Mouse (Mus musculus) bone marrow macrophage, adult 2 months (primary cell): ENCODE measurements around the gene Nnmt. TPM values are rescaled to one million over a fixed set of nuclear protein-coding genes. Genes with fewer than 3 reads are reported as not detected.
A peak's percentile ranks its signal among the peaks of the same experiment; 100 is the strongest.

ENCODE experiments used
- H3K27ac ChIP-seq: 2 replicates; pipeline ENCODE4 v1.5.1; 2012; ENCODE audit warnings: low read depth, low read length; ENCODE audit not compliant: insufficient read depth
- H3K4me1 ChIP-seq: 2 replicates; pipeline ENCODE4 v1.6.1; 2012; ENCODE audit warnings: low read length; ENCODE audit not compliant: control insufficient read depth, insufficient read depth
- H3K4me3 ChIP-seq: 2 replicates; pipeline ENCODE4 v1.5.1; 2012; ENCODE audit warnings: mild to moderate bottlenecking, low read length, moderate library complexity; ENCODE audit not compliant: insufficient read depth
- CTCF ChIP-seq: IDR thresholded peaks from 2 replicates; pipeline ENCODE4 v1.5.1; 2012; ENCODE audit warnings: low read depth, mild to moderate bottlenecking, low read length, moderate library complexity
- POLR2A ChIP-seq: IDR thresholded peaks from 2 replicates; pipeline ENCODE4 v1.6.1; 2012; ENCODE audit warnings: mild to moderate bottlenecking, low read depth, low read length, borderline replicate concordance
- polyA plus RNA-seq: library from polyadenylated mRNA; stranded (reverse); fragments of >200 nt; gene quantifications from 2 replicates; pipeline ENCODE4 v1.2.4, GENCODE M21; 2012; ENCODE audit not compliant: missing spikeins, insufficient read depth, insufficient read length

Gene Nnmt
- polyA plus RNA-seq, 1 experiment: 0.80 TPM

DNA sequence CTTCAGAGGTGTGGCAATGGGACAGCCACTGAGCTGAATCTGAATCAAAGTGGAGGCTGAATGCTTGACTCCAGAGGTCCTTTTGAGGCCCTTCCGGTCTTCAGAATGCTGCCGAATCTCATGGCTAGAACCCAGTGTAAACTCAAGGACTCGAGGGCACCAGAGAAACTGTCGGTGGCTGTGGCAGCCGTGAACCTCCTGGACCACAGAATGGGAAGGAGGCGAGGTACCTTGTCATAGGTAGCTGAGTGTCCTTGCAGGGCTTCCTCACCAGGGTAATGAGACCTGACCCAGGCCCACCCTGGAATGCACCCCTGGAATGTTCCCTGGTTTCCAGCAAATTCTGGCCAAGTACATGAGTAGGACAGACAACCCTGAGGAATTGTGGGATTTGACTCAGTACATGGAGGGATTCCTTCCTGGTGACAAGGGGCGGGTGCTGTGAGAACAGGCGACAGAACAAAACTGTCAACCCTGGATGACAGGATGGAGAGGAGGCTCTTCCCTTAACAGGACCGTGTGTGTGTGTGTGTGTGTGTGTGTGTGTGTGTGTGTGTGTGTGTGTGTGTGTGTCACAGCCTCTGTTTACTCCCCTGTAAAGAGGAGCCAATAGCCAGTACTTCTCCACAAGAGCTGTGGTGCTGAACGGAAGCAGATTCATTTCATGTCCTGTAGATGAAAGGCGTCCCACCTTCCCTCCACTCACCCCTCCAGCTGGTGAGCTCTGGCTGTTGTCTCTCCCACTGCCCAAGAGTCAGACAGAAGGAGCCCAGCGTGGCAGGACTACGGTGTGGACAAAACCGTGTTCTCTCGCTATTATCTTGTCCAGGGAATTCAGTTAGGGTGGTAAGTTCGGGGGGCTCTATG, 42.1 kb upstream of the Nnmt start:
- H3K4me1 ChIP-seq: no peaks in the 10 kb centered on the region
- no peak overlapping the region for H3K4me3 ChIP-seq
- no peak overlapping the region for H3K27ac ChIP-seq
- TF ChIP-seq POLR2A (no peak), CTCF (no peak)

DNA sequence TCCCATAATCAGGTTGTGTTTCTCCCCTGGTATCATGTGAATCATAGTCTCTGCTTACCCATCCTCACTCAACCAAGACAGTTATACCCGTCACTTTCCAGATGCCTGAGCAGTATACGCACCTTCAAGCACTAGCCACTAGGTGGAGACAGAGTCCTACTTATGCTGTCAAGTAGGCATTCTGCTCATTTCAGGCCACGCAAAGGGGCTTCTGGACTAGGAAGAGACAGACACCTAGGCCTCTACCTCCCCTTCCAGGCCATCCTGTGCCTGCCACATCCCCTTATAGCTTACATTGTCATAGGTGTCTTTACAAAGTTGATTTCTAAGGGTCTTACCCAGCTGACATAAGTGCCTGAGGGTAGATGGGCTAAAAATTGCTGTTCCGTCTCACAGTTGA, 41.3 kb upstream of the Nnmt start:
- no peaks in the 10 kb centered on the region for H3K4me1 ChIP-seq
- TF ChIP-seq POLR2A (no peak), CTCF (peak; percentile 89)
- no peak overlapping the region for H3K27ac ChIP-seq
- H3K4me3 ChIP-seq: no peak overlapping the region

DNA sequence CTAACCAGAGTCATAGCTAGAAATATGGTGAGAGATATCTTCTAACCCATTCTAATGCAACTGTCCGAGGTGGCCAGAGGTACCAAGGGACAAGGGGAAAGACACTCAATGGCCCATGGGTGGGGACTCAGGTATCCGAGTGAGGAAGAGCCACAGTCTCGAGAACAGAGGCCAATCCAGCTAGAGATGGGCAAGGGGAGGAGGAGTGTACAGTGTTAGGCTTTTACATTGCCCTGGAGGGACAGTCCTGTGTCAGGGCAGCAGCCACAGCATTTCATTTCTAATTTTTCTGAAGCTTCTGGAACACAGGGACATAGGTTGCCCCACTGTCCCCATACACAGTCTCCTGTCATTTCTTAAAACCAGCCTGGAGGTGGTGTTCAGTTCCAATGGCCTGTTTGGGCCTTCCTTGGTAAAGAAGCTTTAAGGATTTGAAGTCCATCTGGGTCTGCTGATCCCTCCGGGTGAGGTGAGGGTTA, 40.7 kb upstream of the Nnmt start:
- TF ChIP-seq CTCF (no peak), POLR2A (no peak)
- Histone ChIP-seq H3K4me3 (no peak overlapping the region), H3K27ac (no peak overlapping the region), H3K4me1 (no peaks in the 10 kb centered on the region)

DNA sequence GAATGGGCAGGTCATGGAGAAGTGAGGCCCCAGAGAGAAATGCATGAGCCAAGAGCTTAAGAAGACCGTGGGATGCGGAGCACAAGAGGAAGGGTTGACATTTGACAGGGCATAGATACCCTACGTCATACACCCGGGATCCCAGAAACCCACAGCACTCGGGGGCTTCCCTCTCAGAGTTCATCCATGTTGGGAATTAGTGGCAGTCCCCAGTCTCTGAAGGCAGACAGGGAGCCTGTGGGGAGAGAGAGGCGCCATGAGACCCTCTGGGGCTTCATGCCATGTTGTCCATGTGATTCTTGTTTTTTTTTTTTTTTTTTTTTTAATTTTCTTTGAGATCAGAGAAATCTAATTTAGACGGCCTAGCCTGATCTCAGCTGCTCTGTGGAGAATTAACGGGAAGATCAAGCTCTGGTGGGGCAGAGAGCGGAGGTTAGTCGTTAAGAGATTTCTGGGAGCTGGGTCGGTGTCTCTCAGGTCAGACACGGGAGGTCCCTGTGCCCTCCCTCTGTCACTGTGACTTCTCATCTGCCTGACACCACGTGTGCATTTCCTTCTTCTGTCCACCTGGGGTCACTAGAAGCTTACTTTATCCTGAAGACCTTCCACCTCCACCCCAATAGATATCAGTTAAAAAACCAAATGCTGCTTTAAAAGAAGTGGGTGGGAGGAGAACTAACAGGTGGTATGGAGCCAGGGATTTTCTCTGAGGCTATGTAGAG, 40.1 kb upstream of the Nnmt start:
- Histone ChIP-seq H3K27ac (no peak overlapping the region), H3K4me3 (no peak overlapping the region), H3K4me1 (no peaks in the 10 kb centered on the region)
- no peak for TF ChIP-seq CTCF
- no peak for TF ChIP-seq POLR2A

DNA sequence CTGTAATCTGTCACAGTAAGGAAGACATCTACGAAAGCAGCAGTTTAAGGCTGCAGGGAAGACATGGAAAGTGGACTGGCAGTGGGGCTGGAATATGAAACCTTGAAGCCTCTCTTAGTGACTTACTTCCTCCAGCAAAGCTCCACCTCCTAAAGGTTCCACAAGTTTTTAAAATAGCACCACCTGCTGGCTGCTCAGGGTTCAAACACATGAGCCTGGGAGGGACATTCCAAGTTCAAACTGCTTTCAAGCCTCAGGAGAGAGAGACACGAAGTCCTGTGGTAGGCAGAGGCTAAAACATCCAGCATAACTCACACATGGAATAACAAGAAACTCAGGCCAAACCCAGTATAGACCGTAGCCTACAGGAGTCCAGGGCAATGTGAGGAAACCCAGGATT, 39.4 kb upstream of the Nnmt start:
- Histone ChIP-seq H3K27ac (no peak overlapping the region), H3K4me3 (no peak overlapping the region), H3K4me1 (no peaks in the 10 kb centered on the region)
- TF ChIP-seq CTCF: no peak
- TF ChIP-seq POLR2A: no peak

DNA sequence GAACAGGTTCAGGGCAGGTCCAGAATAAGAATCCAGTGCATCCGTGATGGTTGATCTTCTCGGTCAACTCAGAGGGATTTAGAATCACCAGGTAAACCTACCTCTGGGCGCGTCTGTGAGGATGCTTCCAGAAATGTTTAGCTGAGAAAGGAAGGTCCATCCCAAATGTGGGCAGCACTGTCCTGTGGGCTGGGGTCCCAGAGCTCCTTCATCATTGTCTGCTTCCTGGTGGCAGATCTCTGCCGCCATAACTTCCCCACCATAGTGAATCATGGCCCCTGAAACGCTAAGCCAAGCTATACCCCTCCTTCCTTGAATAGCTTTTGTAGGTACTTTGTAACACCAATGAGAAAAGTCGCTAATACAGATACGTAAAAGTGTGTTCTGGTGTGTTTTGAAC, 36.7 kb upstream of the Nnmt start:
- TF ChIP-seq CTCF (no peak), POLR2A (no peak)
- Histone ChIP-seq H3K27ac (no peak overlapping the region), H3K4me3 (no peak overlapping the region), H3K4me1 (no peaks in the 10 kb centered on the region)

DNA sequence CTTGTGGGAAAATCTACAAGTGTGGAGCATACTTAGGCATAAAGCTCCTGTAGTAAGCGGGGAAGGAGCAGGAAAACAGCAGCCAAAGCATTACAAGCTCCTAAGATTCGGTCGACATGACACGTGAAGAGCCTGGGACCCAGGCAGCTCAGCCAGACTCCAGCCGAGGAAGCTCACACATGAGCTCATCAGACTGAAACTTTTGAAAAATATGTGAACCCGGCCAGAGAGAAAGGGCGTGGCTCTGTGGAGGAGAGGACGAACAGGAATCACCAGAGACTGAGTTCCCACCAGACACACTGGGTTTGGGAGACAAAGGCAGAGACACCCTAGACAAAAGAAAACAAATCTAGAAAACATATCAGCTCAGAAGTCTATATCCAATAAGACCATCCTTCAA, 35.9 kb upstream of the Nnmt start:
- no peak for TF ChIP-seq CTCF
- no peak for TF ChIP-seq POLR2A
- H3K4me3 ChIP-seq: no peak overlapping the region
- no peak overlapping the region for H3K27ac ChIP-seq
- no peaks in the 10 kb centered on the region for H3K4me1 ChIP-seq

DNA sequence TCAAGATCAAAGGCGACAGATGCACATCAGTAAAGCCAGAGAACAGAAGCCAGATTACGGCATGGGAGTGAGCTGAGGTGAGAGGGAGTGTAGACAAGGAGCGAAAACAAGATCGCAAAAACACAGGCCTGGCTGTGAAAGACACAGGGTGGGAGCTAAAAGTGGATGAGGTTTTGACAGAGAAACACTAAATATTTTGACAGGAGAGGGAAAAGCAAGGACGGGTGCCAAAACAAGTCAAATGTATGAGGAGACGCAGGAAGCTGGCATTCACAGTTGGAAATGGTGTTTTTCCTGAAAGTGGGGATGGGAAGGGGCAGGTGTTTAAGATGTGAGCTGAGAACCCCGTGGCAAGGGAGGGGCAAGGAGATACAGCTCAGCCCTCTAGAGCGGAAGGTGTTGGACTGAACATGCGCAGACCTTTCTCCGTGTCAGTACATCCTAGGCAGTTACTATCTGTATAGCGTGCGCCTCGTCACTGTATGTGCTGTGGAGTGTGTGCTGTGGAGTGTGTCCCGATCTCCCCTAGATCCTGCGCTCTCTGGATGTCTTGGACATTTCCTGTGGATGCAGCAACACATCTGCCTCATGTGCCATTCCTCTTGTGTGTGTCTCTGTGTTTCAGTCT, 33.3 kb upstream of the Nnmt start:
- no peak for TF ChIP-seq POLR2A
- TF ChIP-seq CTCF: no peak
- no peak overlapping the region for H3K4me3 ChIP-seq
- no peaks in the 10 kb centered on the region for H3K4me1 ChIP-seq
- H3K27ac ChIP-seq: no peak overlapping the region

DNA sequence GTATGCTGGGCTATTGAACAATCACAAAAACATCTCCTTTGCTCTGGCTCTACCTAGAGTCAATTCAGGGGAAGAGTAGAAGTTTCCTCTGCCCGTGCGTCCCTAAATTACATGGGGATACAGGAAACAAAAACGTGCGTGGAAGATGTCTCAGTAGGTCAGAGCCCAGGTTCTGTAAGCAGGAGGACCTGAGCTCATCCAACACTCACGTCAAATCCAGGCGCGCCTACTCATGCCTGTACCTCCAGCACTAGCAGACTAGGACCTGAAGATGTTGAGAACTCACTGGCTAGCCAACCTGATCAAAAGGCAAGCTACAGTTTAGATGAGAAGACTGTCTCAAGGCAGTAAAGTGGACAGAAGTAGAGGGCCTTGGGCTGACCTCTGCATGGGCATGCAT, 32.2 kb upstream of the Nnmt start:
- Histone ChIP-seq H3K4me1 (no peaks in the 10 kb centered on the region), H3K4me3 (no peak overlapping the region), H3K27ac (no peak overlapping the region)
- TF ChIP-seq CTCF (no peak), POLR2A (no peak)
